Mouse (Mus musculus): ENCODE measurements around the gene Kcnn1.

- no peak for TF ChIP-seq GATA1 (IDR thresholded peaks at IDR 0.05; ENCODE audit: borderline replicate concordance, low read length)
- no peak for TF ChIP-seq FLI1 (IDR thresholded peaks at IDR 0.05; ENCODE audit: low read length)
These were observed 1.7 kb upstream of the Kcnn1 start for GRCm38 (mm10) chr8:70864712-70865221.
